Mouse (Mus musculus) adrenal gland (tissue): Measurements from ENCODE around the gene Irx2.

ENCODE experiments used
- intact Hi-C: fragments of 180-260 bp; cut with DNase I; formaldehyde crosslinking; loops from one replicate; pipeline ENCODE4 v1.15.1; 2025
- long read RNA-seq, 2 experiments: library from polyadenylated mRNA; unstranded; transcript quantifications; one replicate each; pipeline ENCODE4 v2.0.0; 2020; ENCODE audit warnings: borderline replicate concordance in 1 of 2; ENCODE audit not compliant: insufficient replicate concordance in 1 of 2

The Irx2 gene
- long read RNA-seq, experiment 1 = 0 reads
- long read RNA-seq, experiment 2 = 0 reads

DNA sequence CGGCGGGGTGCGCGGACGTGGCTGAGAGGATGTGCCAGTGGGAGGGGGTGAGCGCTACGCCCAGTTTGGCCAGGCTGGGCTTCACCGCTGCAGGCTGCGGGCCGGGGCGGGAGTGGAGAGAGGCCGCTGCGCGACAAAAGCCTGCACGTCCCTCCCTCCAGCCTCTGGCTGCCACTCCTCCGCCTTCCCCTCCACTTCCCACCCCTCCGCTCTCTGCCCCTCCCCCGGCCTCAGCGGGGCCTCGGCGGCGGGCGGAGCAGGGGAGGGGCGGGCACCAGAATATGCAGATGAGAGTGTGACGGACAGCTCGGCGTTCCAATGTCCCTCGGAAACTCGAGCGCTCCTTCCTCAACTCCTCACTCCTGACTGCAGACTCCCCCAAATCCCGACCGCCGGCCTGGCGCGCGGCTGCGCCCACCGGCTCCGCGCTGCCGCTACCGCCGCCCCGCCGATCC, at the start of gene Irx2:
Irx2 (plus strand) TSS at position 359 of the 455 bp plus-strand sequence.
- intact Hi-C loops = no loop called here

GRCm38 (mm10) chr13:72581276-72581675, 47.3 kb upstream of the Irx2 start:
- intact Hi-C loops = no loop called here

- intact Hi-C loops = no loop called here
Measured at GRCm38 (mm10) chr13:72592526-72592925, 36.1 kb upstream of the Irx2 start.

- intact Hi-C loops = no loop called here
Measured at GRCm38 (mm10) chr13:72593310-72593709, 35.3 kb upstream of the Irx2 start.

DNA sequence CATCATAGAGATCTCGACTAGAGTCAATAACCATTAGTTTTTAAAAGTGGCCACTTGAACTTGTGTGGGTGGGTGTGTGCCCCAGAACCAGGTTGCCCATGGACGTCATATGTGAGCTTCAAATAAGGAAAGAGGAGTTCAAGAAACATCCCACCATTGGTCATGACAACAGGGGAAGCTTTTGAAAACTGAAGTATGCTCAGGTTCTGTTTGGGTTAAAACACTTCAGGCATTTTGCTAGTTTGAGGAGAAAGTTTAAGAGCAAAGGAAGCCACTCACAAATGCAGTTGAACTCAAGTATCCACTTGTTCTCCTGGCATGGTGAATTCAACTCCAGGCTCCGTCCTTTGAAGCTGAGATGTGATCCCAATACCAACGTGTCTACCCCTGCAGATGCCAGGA, 34.9 kb upstream of the Irx2 start:
- intact Hi-C loops = no loop called here

GRCm38 (mm10) chr13:72599254-72599653, 29.4 kb upstream of the Irx2 start:
- intact Hi-C loops = no loop called here

DNA sequence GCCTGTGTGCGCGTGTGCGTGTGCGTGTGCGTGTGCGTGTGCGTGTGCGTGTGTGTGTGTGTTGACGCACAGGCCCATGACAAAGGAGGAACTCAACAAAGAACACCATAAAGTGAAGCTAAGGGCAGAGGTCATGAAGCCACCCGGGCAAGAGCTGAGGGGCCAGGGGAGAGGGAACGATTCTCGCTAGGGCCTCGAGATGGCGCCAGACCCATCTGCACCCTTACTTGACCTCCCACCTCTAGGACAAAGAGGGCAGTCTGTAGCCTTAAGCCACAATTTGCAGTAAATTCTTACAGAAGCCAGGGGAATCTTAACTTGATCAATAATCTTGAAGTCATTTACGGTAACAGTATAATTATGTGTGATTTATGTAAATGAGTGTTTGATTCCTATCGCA, 19.9 kb upstream of the Irx2 start:
- intact Hi-C loops = no loop called here

GRCm38 (mm10) chr13:72610277-72610676, 18.3 kb upstream of the Irx2 start:
- intact Hi-C loops = no loop called here

DNA sequence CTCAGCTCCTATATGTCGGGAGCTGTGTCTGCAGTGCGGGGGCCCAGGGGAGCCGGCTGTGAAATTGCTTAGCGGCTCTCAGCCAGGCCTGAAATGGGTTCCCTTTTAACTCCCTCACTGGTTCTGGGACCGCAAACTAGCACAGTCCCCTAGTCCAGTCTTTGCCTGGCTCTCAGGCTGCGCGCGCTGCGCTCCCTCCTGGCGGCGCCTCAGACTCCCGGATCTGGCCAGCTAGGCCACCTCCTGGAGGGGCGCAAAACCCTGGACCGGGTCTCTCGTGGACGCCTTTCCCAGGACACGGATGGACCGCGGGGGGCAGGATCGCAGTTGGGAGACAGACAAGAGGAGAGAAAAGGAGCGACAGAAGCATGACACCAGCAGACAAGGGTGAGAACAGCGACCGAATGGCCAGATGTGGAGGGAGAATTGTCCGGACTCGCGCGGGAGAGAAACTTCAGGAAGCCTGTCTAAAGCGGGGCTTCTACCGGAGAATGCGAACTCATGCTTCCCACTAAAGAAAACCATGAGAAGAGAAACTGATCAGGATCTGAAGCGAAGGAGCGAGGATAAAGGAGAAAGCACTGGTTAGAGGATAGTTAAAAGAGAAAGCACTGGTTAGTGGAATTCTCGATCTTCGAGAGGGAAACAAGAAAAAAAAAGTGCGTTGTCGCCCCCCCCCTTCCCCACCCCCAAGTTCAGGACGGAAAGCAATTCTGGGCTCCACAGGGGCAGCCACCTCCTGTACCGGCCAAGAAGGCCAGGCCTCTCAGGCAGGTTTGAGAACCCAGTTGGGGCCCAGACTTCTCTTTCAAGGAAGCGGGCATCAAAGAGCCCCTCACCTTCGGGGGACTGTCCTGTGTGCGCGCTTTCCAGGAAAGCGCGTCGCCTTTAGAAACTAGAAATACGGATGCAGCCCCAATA, 4.4 kb upstream of the Irx2 start:
- intact Hi-C loops = no loop called here

DNA sequence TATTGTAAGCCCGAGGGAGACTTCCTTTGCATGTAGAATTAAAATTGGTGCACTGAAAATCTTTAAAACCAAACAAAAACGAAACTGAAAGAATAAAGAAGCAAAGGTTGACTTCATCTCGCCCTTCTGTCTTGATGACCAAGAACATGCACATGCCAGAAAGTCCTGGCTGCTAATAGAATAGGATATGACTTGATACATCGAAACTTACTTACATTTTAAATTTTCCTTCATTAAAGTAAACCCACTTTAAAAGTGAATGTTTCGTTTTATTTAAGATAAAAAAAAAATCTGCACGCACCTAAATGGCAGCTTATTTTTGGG, 3.8 kb upstream of the Irx2 start:
- intact Hi-C loops = no loop called here

DNA sequence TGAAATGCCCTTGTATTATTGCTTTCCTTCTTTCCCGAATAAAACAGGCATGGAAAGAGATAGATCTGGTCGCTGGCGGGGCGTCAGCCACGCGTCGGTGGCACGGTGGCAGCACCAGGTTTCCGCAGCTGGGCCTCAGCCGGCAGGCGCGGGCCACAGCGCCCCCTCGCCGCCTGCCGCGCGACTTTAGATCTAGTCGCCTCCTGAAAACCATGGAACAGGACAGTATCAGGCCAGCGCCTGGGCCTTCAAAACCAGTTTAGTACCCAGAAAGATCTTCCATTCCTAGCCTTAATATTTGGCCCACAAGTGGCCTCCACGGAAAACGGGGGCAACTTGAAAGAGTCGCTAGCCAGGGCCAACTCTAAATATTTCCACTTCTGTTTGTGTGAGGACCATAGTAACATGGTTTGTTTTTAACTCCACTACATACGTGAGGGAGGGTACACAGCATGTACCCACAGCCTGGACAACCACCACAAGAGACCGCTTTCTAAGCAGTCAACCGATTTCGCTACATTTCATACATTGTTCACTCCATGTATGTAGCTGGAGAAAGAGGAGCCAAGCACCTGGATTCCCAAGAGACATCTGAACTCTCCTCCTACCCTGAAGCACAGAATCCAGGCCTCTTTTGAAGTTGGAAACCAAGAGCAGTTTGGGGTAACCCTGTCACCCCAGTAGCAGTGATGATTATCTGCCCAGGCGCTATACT, 3.2 kb upstream of the Irx2 start:
- intact Hi-C loops = no loop called here

GRCm38 (mm10) chr13:72627391-72628321, 964 bp upstream of the Irx2 start:
- intact Hi-C loops = no loop called here

- intact Hi-C loops = no loop called here
Measured at GRCm38 (mm10) chr13:72628935-72629631, 463 bp downstream of the Irx2 start.

DNA sequence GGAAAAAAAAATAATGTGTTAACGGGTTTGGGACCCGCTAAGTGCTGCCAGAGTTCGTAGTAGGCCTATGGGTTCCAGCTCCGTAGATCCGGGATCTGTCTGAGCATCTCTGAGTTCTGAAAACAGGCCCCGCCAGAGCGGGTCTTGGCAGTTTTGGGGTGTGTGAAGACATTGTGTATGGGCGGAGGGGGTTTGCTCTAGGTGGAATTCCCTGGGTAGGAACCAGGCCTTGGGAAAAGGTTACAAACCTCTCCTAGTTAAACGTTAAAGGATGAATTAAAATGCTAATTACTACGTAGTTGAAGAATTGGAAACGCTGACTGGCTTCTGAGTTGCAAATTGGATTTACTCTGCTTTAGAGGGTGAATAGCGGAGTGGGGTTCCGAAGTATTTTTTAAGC, 1.2 kb downstream of the Irx2 start:
- intact Hi-C loops = no loop called here

DNA sequence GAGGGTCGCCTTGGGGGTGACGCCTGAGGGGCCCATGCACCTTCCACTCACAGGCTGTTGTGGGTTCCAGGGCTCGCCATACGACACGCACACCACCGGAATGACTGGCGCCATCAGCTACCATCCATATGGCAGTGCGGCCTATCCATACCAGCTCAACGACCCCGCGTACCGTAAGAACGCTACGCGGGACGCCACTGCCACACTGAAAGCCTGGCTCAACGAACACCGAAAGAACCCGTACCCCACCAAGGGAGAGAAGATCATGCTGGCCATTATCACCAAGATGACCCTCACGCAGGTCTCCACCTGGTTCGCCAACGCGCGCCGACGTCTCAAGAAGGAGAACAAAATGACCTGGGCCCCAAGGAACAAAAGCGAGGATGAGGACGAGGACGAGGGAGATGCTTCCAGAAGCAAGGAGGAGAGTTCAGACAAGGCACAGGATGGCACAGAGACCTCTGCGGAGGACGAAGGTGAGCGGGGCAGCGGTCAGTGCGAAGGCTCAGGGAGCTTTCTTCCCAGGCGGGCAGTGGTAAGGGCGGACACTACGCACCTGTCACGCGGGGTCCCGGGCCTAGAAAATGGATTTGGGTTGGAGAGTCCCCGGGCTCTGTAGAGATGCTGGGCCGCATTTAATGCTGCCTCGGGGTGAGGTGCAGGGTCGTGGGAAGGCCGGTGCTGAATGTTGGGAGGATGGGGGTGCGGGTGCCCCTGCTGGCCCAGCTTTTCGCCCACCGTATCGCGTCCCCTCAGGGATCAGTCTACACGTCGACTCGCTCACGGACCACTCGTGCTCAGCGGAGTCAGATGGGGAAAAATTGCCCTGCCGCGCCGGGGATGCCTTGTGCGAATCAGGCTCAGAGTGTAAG, 2.1 kb downstream of the Irx2 start:
- intact Hi-C loops = no loop called here

DNA sequence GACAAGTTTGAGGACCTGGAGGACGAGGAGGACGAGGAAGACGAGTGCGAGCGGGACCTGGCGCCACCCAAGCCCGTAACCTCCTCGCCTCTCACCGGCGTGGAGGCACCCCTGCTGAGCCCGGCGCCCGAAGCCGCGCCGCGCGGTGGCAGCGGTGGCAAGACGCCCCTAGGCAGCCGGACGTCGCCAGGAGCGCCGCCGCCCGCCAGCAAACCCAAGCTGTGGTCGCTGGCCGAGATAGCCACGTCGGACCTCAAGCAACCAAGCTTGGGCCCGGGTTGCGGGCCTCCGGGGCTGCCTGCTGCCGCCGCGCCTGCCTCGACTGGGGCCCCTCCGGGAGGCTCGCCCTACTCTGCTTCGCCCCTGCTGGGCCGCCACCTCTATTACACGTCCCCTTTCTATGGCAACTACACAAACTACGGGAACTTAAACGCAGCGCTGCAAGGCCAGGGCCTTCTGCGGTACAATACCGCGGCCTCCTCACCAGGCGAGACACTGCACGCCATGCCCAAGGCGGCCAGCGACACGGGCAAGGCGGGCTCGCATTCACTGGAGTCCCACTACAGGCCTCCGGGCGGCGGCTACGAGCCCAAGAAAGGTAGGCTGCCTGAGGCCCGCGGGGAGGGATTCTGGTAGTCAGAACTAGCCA, 2.9 kb downstream of the Irx2 start:
- intact Hi-C loops = no loop called here

GRCm38 (mm10) chr13:72632361-72632760, 3.7 kb downstream of the Irx2 start:
- intact Hi-C loops = no loop called here

DNA sequence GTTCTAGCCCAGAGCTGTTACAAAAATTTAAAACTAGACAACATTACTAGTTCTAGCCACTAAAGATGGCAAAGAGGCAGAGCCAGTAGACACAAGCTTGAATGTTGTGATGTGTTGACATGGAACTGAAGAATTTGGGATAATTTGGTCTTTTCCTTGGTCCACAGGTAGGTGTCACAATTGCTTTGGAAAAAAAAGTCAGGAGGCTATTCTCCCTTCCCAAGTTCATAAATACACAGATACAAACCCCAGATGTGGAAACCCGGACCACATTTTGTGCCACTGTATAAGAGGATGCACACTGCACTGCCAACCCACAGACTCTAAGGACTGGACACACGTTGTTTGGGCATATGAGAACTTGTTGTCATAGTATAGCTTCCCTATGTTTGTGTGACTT, 4.5 kb downstream of the Irx2 start:
- intact Hi-C loops = no loop called here

GRCm38 (mm10) chr13:72634752-72635315, 6.2 kb downstream of the Irx2 start:
- intact Hi-C loops = no loop called here
